Mouse (Mus musculus) thymus, adult 2 months (tissue): ENCODE results near the gene Zfp346.

Experiments
- CTCF ChIP-seq: fragments of 200-500 bp; IDR thresholded peaks from 2 replicates; pipeline ENCODE4 v1.5.1; 2012; ENCODE audit warnings: mild to moderate bottlenecking, control low read depth, low read length, moderate library complexity, borderline replicate concordance; ENCODE audit not compliant: control insufficient read depth, poor library complexity, insufficient read depth; ENCODE audit errors: extremely low read depth
- POLR2A ChIP-seq: fragments of 200-500 bp; IDR thresholded peaks from 2 replicates; pipeline ENCODE4 v1.6.1; 2012; ENCODE audit warnings: mild to moderate bottlenecking, low read length, control low read depth, moderate library complexity; ENCODE audit not compliant: control insufficient read depth, poor library complexity, insufficient read depth; ENCODE audit errors: extremely low read depth

DNA sequence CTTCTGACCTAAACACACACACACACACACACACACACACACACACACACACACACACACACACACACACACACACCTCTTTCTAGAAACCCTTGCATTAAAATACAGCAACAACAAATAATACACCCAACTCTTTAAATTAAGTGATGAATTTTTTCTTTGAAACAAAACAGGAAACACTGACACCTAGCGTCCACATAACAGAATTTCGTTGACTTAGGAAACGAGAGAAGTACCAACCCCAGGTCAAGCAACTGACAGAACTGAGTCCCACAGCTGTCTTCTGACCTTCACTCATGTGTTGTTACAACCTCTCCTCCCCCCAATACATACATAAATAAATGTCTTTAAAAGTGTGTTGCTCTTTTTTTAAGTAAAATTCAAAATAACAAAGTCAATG lies 33.8 kb upstream of the Zfp346 start:
- TF ChIP-seq CTCF: no peak
- no peak for TF ChIP-seq POLR2A
